Mouse (Mus musculus): ENCODE measurements at regions not wholly inside any gene's neighbourhood (a gene's known extent, or its start where the extent isn't known, plus 50 kb on each side); places are given as distances from the start of the nearest gene placed in this dataset.

DNA sequence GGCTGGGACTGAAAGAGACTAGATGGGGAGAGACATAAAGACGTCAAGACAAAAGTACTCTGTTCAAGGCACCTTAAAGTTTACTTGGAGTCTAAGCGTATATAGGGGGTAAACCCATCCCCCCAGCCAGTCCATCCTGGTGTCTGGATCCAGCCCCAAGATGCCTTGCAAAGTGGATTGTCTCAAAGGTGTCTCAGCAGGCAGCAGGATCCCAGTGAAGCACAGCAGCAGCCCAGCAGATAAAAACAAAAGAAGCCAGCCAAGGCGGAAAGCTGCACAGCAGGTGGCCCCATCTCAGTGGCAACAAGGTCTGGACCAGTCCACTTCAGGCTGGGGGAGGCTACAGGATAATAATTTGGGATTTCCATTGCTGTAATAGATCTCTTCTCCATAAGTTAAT, 72.0 kb upstream of the Col5a2 start:
- peak; percentile 92 for DNase-seq (ENCODE audit: low read depth, low spot score)

DNA sequence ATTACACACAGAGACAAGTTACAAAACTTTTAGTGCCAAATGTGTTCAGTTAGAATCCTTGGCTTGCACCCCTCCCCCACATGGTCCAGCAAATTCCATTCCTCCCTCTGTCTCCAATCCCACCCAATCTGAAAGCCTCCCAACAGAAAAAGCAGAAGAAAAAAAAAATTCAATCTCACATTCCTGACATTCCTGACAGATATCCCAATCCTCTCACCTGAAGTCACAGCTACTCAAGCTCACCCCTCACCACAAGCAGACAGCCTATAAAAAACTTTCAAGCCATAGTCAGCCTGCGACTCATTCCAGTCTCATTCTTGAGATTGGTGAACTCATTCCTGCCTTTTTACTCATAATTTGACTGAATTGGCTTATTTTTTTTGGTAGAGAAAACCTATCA, 77.4 kb upstream of the Col5a2 start:
- peak; percentile 58 for DNase-seq (ENCODE audit: low read depth, low spot score)

DNA sequence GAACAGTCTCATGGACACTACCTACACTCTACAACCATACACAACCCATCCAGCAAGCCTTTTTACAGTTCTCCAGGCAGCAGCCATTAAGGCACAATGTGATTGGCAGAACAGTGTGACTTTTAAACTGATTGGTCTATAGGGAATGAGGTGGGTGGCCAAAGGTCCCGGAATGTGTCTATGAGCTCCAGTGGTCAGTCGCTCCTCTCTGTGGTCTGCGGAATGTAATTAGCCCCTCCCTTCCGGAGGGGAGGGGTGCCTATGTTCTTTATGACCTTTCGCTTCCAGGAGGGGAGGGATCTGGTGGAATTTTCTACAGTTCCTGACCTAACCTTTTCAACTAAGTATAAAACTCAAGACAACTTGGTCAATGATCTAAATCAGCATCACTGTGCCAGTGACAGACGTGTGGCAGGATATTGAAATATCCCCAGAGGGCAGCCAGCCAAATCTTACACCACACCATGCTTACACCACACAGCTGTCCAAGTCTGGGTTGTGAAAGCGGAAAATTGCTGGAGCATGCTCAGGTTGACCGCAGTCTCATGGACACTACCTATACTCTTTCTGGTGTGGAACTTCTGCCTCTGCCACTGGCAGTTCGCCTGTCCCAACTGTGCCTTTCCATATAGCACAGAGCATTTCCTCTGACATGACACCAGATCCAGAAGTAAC, 84.4 kb upstream of the Col5a2 start:
- DNase-seq (ENCODE audit: low read depth, low spot score) = peak; percentile 43

DNA sequence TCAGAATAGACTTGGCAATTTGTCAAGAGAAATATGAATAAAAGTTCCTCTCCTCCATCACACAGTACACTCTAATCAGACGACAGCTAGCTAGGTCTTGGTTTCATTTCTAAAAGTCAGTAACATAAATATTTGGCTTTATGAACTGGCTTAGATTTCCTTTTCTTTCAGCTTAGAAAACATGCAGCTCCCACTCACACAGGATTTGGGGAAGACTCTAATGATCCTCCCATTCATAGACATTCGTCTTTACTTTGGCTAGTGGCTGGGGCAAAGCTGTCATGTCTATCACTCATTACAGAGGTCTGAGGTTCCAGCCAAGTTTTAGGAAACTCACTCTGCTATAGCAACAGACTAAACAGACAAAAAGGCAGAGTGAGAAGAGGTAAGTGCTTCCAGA, 94.2 kb upstream of the Col5a2 start:
- DNase-seq (ENCODE audit: low read depth, low spot score) = no peak

- no peak for DNase-seq (ENCODE audit: low read depth, low spot score)
Measured at GRCm38 (mm10) chr1:45599421-45599820, 96.3 kb upstream of the Col5a2 start.

DNA sequence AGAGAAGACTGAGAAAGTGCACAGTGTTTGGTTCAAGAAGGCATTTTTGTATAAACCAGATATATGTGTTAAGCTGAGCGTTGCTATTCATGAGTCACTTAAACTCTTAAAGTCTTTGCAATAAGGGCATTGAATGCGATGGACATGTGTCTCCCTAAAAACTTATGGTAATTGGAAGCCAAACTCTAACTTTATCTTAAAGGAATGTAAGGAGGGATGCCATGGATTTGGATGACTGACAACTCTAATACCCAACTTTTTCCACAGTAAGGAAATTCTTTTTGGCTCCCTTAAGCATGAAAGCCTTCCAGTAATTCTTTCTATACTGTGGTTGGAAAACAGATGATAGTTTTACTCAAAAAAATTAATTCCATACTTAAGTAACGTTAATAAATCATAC, 96.9 kb upstream of the Col5a2 start:
- no peak for DNase-seq (ENCODE audit: low read depth, low spot score)

- no peak for DNase-seq (ENCODE audit: low read depth, low spot score)
Measured at GRCm38 (mm10) chr1:45605571-45605970, 102.5 kb upstream of the Col5a2 start.

GRCm38 (mm10) chr1:45608316-45608715, 105.2 kb upstream of the Col5a2 start:
- DNase-seq (ENCODE audit: low read depth, low spot score) = no peak

GRCm38 (mm10) chr1:45619008-45619407, 115.9 kb upstream of the Col5a2 start:
- no peak for DNase-seq (ENCODE audit: low read depth, low spot score)

GRCm38 (mm10) chr1:45625921-45626320, 122.8 kb upstream of the Col5a2 start:
- DNase-seq (ENCODE audit: low read depth, low spot score) = no peak

- no peak for DNase-seq (ENCODE audit: low read depth, low spot score)
Measured at GRCm38 (mm10) chr1:45626733-45627132, 123.7 kb upstream of the Col5a2 start.

DNA sequence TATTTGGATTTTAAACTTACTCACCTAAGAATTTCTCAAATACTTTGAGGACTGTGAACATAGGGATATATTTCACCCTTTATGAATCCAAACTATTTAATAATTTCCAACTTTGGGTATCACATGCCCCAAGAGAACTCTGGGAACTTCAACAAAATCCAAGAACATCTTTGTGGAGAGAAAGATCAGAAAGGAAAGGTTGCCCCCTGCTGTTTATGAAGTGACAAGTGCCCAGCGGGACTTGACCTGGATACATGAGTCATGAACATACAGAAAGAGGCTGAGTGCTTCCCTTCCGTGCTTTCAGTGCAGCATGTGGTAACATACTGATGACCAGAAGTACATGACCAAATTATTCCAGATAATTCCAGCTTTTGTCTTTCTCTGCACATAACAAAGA, 124.8 kb upstream of the Col5a2 start:
- peak; percentile 67 for DNase-seq (ENCODE audit: low read depth, low spot score)

DNA sequence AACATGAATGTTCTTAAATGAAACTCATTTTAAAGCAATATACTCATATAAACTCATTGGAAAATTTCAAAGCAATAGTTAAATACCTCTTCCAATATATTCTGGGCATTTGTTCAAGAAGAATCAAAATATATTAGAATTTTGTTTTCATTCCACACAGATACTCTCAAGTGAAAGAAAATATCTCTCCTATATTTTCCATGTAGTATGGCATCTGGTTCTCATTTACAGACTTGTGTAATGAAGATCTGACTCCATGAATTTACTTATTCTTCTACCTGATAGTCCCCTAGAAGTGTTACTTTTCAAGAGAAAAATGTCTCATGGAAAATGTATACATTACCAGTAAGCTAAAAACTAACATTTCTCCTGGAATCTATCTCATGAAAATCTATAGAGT, 144.2 kb upstream of the Col5a2 start:
- DNase-seq (ENCODE audit: low read depth, low spot score) = no peak

DNA sequence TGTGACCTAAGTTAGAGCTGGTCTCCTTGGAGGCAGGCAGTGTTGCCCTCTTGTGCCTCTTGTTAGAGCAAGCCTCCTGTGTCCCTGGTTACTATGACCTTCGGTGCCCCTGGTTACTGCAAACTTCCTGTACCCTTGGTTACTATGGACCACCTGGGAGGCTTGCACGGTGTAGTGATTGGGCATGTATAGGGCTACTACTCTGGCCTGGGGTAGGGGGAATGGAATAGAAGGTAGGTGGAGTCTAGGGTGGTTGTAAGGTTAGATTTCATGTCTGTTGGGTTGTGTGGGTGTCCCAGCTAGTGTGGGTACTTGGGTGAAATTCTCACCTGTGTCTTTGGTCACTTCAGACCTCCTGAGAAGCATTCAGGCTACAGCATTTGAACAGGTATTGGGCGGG, 141.7 kb upstream of the Wdr75 start:
- DNase-seq (ENCODE audit: low read depth, low spot score) = no peak

DNA sequence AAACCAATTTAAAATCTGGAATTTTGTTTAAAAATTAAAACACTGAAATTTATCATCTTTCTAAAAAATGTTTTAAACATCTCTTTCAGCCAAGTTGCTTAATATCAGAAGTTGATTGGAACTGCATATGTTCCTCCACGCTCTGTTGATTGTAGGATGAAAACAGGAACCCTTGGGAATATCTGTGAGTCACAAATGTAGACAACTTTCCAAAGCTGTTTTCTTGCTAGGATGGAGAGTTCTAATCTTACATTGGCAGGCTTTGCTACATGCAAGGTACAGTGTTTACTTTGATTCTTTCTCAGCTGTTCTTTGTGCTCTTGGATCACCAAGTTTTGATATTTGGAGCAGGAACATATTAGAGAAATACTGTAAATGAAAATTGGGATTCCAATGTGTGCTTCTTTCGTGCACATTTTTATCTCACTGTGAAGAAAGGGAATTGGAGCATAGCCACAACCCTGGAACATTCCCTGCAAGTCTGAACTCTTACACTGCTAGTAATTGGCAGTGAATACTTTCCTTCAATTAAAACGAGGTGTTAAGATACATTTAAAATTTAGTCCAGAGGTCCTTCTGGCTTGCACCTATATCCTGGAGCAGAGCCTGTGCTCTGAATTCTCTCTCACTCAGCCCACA, 131.0 kb upstream of the Wdr75 start:
- DNase-seq (ENCODE audit: low read depth, low spot score) = no peak

DNA sequence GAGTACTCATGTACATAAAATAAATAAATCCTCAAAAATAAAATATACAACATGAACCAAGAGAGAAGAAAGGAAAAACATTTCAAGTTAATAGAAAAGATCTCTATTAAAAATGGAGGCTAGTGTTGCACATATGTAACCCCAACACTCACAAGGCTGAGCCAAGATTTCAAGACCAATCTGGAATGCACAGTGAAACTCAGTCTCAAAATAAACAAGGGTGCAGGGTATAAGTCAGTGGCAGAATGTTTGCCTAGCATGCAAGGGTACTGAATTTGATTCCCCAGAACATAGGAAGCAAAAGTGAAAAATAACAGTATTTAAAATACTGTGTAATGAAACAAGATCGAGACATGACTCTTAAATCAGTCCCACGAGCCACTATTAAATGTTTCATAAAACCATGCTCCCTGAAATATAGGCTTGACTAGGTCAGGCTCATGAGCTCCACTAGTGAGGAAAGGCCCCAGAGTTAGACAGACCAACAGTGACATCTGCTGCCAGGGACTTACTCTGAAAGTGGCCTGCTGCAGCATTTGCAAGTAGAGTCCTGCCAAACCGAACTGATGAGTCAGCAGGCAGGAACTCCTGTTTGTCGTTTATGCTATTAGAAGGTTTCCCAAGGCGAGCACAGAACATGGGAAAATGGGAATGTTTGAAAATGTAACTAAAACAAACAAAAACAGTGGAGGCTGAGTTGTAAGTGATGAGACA, 122.4 kb upstream of the Wdr75 start:
- peak; percentile 50 for DNase-seq (ENCODE audit: low read depth, low spot score)

DNA sequence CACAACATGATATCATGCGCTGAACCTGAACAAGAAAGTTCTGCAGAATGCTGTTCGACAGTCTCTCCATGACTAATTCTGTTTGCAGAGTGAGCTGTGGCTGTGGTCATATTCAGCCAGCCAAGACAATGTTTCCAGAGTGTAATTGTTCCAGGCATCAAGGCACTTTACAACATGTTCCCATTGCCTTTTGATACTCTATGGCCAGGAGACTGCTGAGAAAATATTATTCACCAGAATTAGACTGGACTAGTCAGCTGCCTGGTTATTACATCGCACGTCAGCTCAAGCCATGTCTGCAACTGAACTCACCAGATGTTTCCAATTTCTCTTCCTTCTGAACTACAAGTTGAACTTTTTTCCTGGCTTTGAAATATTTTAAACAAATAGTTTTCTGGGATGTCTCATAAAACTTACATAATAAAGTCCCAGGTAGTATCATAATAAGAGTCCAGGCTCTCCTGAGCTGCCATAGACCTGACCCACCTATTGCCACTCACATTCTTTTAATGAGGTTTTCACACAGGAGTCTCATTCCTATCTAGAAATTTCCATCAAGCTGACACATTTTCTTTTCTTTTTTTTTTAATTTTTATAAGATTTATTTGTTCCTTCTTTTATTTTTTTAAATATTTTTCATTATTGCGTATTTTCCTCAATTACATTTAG, 119.1 kb upstream of the Wdr75 start:
- DNase-seq (ENCODE audit: low read depth, low spot score) = no peak

- DNase-seq (ENCODE audit: low read depth, low spot score) = no peak
Measured at GRCm38 (mm10) chr1:45679964-45680709, 114.8 kb upstream of the Wdr75 start.

GRCm38 (mm10) chr1:45700893-45701292, 94.1 kb upstream of the Wdr75 start:
- DNase-seq (ENCODE audit: low read depth, low spot score) = no peak

GRCm38 (mm10) chr1:45701516-45701915, 93.5 kb upstream of the Wdr75 start:
- no peak for DNase-seq (ENCODE audit: low read depth, low spot score)

DNA sequence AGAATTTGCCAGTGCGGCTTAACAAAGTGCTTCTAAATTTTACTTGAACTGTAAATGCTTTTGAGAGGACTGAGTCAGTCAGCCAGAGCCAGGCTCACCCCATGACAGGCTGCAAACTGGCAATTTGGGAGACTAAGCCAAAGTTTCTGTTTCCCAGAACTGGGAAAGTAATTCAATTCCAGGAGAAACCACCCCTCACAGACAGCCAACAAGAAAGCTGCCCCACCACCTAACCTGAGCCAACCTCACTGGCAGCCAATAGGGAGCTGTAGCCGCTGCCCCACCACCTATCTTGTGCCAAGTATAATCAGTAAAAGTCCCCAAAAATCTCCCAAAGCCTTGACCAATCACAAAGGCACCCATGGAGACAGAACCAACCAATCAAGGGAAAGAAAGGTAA, 71.6 kb upstream of the Wdr75 start:
- DNase-seq (ENCODE audit: low read depth, low spot score) = no peak

GRCm38 (mm10) chr1:45732958-45733357, 62.0 kb upstream of the Wdr75 start:
- no peak for DNase-seq (ENCODE audit: low read depth, low spot score)
